Mouse (Mus musculus): Measurements from ENCODE around the gene Myct1. TPM values are rescaled to one million over a fixed set of nuclear protein-coding genes. Genes with fewer than 3 reads are reported as not detected.

Myct1 gene
- polyA plus RNA-seq, 1 experiment from 2014 or later = 0.96 TPM

DNA sequence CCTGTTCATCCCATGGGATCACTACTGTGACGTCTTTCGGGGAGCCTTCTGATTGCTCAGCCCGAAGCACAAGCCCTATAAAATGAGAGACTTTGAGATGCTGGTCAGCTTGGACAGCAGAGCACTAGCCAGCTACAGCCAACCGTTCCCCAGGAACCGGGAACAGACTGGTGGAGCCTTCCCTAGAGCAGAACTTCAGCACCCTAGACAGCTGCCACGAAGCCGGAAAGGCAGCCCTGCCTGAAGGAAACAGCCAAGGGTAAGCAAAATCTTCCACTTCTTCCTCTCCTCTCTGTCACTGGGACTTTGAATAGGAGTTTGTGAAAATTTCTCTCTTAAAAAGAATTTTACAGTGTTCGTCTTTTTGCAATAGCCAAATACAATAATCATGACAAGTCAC, 45.5 kb downstream of the Myct1 start, which contains the start of gene Vip:
Gene Vip, plus strand, starts transcription at position 107 of the 400 bp plus-strand sequence.
- WGBS = 34% methylated on average over 8 of the region's 8 CpGs
- H3K27ac ChIP-seq (ENCODE audit: low read depth, low read length) = no peak within 1 kb of the TSS
- H3K9ac ChIP-seq (ENCODE audit: low read depth, low read length) = no peak within 1 kb of the TSS
- no peak within 1 kb of the TSS for H3K4me3 ChIP-seq (ENCODE audit: low read length)
- H3K27me3 ChIP-seq (replicated peaks; ENCODE audit: control insufficient read depth, insufficient read depth, low read length) = no peaks in the 10 kb centered on the region
- H3K4me2 ChIP-seq (ENCODE audit: low read length) = no peak within 1 kb of the TSS
- no peaks in the 10 kb centered on the region for H3K4me1 ChIP-seq (ENCODE audit: control insufficient read depth, insufficient read depth, low read depth, low read length)
- no peaks in the 10 kb centered on the region for H3K36me3 ChIP-seq (ENCODE audit: control insufficient read depth, insufficient read depth, low read length)
- H3K9me3 ChIP-seq (ENCODE audit: control insufficient read depth, low read length) = no peaks in the 10 kb centered on the region
- no peak; the same call in 1 of the 2 replicates for ATAC-seq

Other genes with a start within 250 kb of the Myct1 start
- 15.1 and 18.7 TPM in 2 replicates for gene Syne1, start 42.3 kb upstream of the Myct1 start, polyA plus RNA-seq (2015; fragmentation: Nextera tagmentation; extraction: Ambion mirVana)
- 2.1 and 2.2 TPM in 2 replicates for gene Vip, start 45.4 kb downstream of the Myct1 start, polyA plus RNA-seq (2015; fragmentation: Nextera tagmentation; extraction: Ambion mirVana)
- gene Fbxo5, start 211.8 kb downstream of the Myct1 start, polyA plus RNA-seq (2015; fragmentation: Nextera tagmentation; extraction: Ambion mirVana) = 14.3 and 17.4 TPM in 2 replicates
- gene Mtrf1l, start 230.1 kb downstream of the Myct1 start, polyA plus RNA-seq (2015; fragmentation: Nextera tagmentation; extraction: Ambion mirVana) = 9.6 and 10.7 TPM in 2 replicates

All from hindbrain, embryonic 16.5 days (tissue).